Mouse (Mus musculus): ENCODE data around the gene Kif27.
"Not testable (repeated sequence)": the region's sequence is repeated elsewhere in the genome, so short reads cannot be mapped to it uniquely, and the experiment has no call there.

Kif27 gene

GRCm38 (mm10) chr13:58358629-58359303 lies at the start of gene Kif27:
Kif27 (minus strand) TSS chr13:58359122.
- peak; percentile 73 to 91 for DNase-seq (ENCODE audit: low spot score in 2 of 2)

GRCm38 (mm10) chr13:58403243-58403642 lies 44.3 kb upstream of the Kif27 start, which contains the start of gene Hnrnpk:
Hnrnpk (minus strand) TSS chr13:58403343.
- not testable (repeated sequence) for DNase-seq (ENCODE audit: low spot score in 2 of 2)

GRCm38 (mm10) chr13:58402744-58403110 lies 43.8 kb upstream of the Kif27 start:
- DNase-seq (ENCODE audit: low spot score in 2 of 2), result no peak

GRCm38 (mm10) chr13:58402003-58402743 lies 43.3 kb upstream of the Kif27 start, which contains the start of gene Rmi1:
Rmi1 (plus strand) TSS chr13:58402248.
- DNase-seq (ENCODE audit: low spot score in 2 of 2), result peak; percentile 97 to 99

- peak in 1 of 2 experiments; percentile 84 for DNase-seq (ENCODE audit: low spot score in 2 of 2)
These were observed 42.4 kb upstream of the Kif27 start for GRCm38 (mm10) chr13:58401135-58402002.

GRCm38 (mm10) chr13:58400576-58400975 lies 41.7 kb upstream of the Kif27 start:
- DNase-seq (ENCODE audit: low spot score in 2 of 2), result no peak

- no peak for DNase-seq (ENCODE audit: low spot score in 2 of 2)
These were observed 38.7 kb upstream of the Kif27 start for GRCm38 (mm10) chr13:58397651-58398050.

GRCm38 (mm10) chr13:58394392-58394791 lies 35.5 kb upstream of the Kif27 start:
- DNase-seq (ENCODE audit: low spot score in 2 of 2), result peak in 1 of 2 experiments; percentile 10

- DNase-seq (ENCODE audit: low spot score in 2 of 2), result no peak
These were observed 30.5 kb upstream of the Kif27 start for GRCm38 (mm10) chr13:58389324-58389951.

GRCm38 (mm10) chr13:58388379-58388778 lies 29.5 kb upstream of the Kif27 start:
- DNase-seq (ENCODE audit: low spot score in 2 of 2), result no peak

- peak; percentile 57 to 82 for DNase-seq (ENCODE audit: low spot score in 2 of 2)
These were observed 29.0 kb upstream of the Kif27 start for GRCm38 (mm10) chr13:58387948-58388347.

- peak in 1 of 2 experiments; percentile 17 for DNase-seq (ENCODE audit: low spot score in 2 of 2)
These were observed 26.6 kb upstream of the Kif27 start for GRCm38 (mm10) chr13:58385547-58385920.

GRCm38 (mm10) chr13:58384779-58385546 lies 26.0 kb upstream of the Kif27 start, which contains the start of gene 2210016F16Rik:
2210016F16Rik (minus strand) TSS chr13:58385225.
- peak; percentile 57 to 70 for DNase-seq (ENCODE audit: low spot score in 2 of 2)

GRCm38 (mm10) chr13:58384371-58384770 lies 25.4 kb upstream of the Kif27 start:
- no peak for DNase-seq (ENCODE audit: low spot score in 2 of 2)

- no peak for DNase-seq (ENCODE audit: low spot score in 2 of 2)
These were observed 14.2 kb upstream of the Kif27 start for GRCm38 (mm10) chr13:58373153-58373470.

- no peak for DNase-seq (ENCODE audit: low spot score in 2 of 2)
These were observed 13.6 kb upstream of the Kif27 start for GRCm38 (mm10) chr13:58372278-58373152.

GRCm38 (mm10) chr13:58368835-58369234 lies 9.9 kb upstream of the Kif27 start:
- no peak for DNase-seq (ENCODE audit: low spot score in 2 of 2)

- DNase-seq (ENCODE audit: low spot score in 2 of 2), result no peak
These were observed 8.7 kb upstream of the Kif27 start for GRCm38 (mm10) chr13:58367641-58368040.

GRCm38 (mm10) chr13:58366373-58366772 lies 7.5 kb upstream of the Kif27 start:
- no peak for DNase-seq (ENCODE audit: low spot score in 2 of 2)

GRCm38 (mm10) chr13:58365179-58365578 lies 6.3 kb upstream of the Kif27 start:
- DNase-seq (ENCODE audit: low spot score in 2 of 2), result not testable (repeated sequence)
